Mouse (Mus musculus) E14TG2a.4 (cell line): Measurements from ENCODE around the gene Cabp2.
"Not testable (repeated sequence)": the region's sequence is repeated elsewhere in the genome, so short reads cannot be mapped to it uniquely, and the experiment has no call there.

Experiments
- CTCF ChIP-seq: conservative IDR thresholded peaks from 2 replicates; pipeline ENCODE4 v1.5.1; 2014; ENCODE audit warnings: low read length
- NANOG ChIP-seq: IDR thresholded peaks from 2 replicates; pipeline ENCODE4 v1.6.1; 2014; ENCODE audit warnings: borderline replicate concordance, low read length, mixed read lengths

- TF ChIP-seq CTCF, NANOG: not testable (repeated sequence)
Observed at GRCm38 (mm10) chr19:4135229-4135962, 54.0 kb downstream of the Cabp2 start.
